Mouse (Mus musculus): ENCODE results near the gene Taf12. TPM values are rescaled to one million over a fixed set of nuclear protein-coding genes. Genes with fewer than 3 reads are reported as not detected.
A peak's percentile ranks its signal among the peaks of the same experiment; 100 is the strongest.
"Not testable (repeated sequence)": the region's sequence is repeated elsewhere in the genome, so short reads cannot be mapped to it uniquely, and the experiment has no call there.

Gene Taf12
- total and polyA plus RNA-seq, 2 experiments, result 5.1 to 5.7 TPM

GRCm38 (mm10) chr4:132275949-132276348 is 1.8 kb downstream of the Taf12 start:
- Histone ChIP-seq H3K4me1 (ENCODE audit: control insufficient read depth, insufficient read depth, low read length) (no peaks in the 10 kb centered on the region), H3K4me3 (ENCODE audit: insufficient read depth, low read depth, low read length) (no peak overlapping the region), H3K27me3 (ENCODE audit: control insufficient read depth, insufficient read depth, low read length) (no peaks in the 10 kb centered on the region), H3K9ac (ENCODE audit: low read depth, low read length) (no peak overlapping the region), H3K79me2 (ENCODE audit: control insufficient read depth, insufficient read depth, low read length) (peaks cover 4% of the 10 kb centered on the region; the same call in 1 of the 2 replicates), H3K36me3 (ENCODE audit: control insufficient read depth, insufficient read depth, low read length) (0 out of 2 replicates have a peak, but pooled peaks cover 3% of the 10 kb centered on the region), H3K27ac (replicated peaks; ENCODE audit: insufficient read depth, low read depth, low read length) (no peak overlapping the region)
- WGBS, result 96% methylated on average over 3 of the region's 3 CpGs
- DNase-seq (ENCODE audit: extremely low read depth, low read depth, low spot score), result no peak
- TF ChIP-seq POLR2A (IDR thresholded peaks at IDR 0.05; ENCODE audit: extremely low read depth, insufficient read depth, low read length) (no peak), CTCF (IDR thresholded peaks at IDR 0.05; ENCODE audit: low read depth, low read length) (no peak)

GRCm38 (mm10) chr4:132288840-132289239 is 14.7 kb downstream of the Taf12 start:
- not testable (repeated sequence) for H3K9ac ChIP-seq (ENCODE audit: low read depth, low read length); H3K79me2 ChIP-seq (ENCODE audit: control insufficient read depth, insufficient read depth, low read length); H3K27me3 ChIP-seq (ENCODE audit: control insufficient read depth, insufficient read depth, low read length); DNase-seq (ENCODE audit: extremely low read depth, low read depth, low spot score); H3K4me1 ChIP-seq (ENCODE audit: control insufficient read depth, insufficient read depth, low read length); H3K27ac ChIP-seq (replicated peaks; ENCODE audit: insufficient read depth, low read depth, low read length); H3K4me3 ChIP-seq (ENCODE audit: insufficient read depth, low read depth, low read length)
- WGBS, result 94% methylated on average over 3 of the region's 5 CpGs
- H3K36me3 ChIP-seq (ENCODE audit: control insufficient read depth, insufficient read depth, low read length), result peaks cover 34% of the 10 kb centered on the region

GRCm38 (mm10) chr4:132291056-132291455 is 16.9 kb downstream of the Taf12 start:
- Histone ChIP-seq H3K79me2 (ENCODE audit: control insufficient read depth, insufficient read depth, low read length) (no peaks in the 10 kb centered on the region), H3K9ac (ENCODE audit: low read depth, low read length) (no peak overlapping the region), H3K4me3 (ENCODE audit: insufficient read depth, low read depth, low read length) (no peak overlapping the region), H3K4me1 (ENCODE audit: control insufficient read depth, insufficient read depth, low read length) (no peaks in the 10 kb centered on the region), H3K27me3 (ENCODE audit: control insufficient read depth, insufficient read depth, low read length) (no peaks in the 10 kb centered on the region), H3K27ac (replicated peaks; ENCODE audit: insufficient read depth, low read depth, low read length) (no peak overlapping the region), H3K36me3 (ENCODE audit: control insufficient read depth, insufficient read depth, low read length) (peaks cover 22% of the 10 kb centered on the region; the same call in 1 of the 2 replicates)
- 97% methylated on average over 4 of the region's 4 CpGs for WGBS
- TF ChIP-seq CTCF (IDR thresholded peaks at IDR 0.05; ENCODE audit: low read depth, low read length) (no peak), POLR2A (IDR thresholded peaks at IDR 0.05; ENCODE audit: extremely low read depth, insufficient read depth, low read length) (no peak)
- DNase-seq (ENCODE audit: extremely low read depth, low read depth, low spot score), result no peak

GRCm38 (mm10) chr4:132291624-132292335 is 17.6 kb downstream of the Taf12 start:
- Histone ChIP-seq H3K4me3 (ENCODE audit: insufficient read depth, low read depth, low read length) (no peak overlapping the region), H3K36me3 (ENCODE audit: control insufficient read depth, insufficient read depth, low read length) (peaks cover 22% of the 10 kb centered on the region; the same call in 1 of the 2 replicates), H3K9ac (ENCODE audit: low read depth, low read length) (no peak overlapping the region), H3K4me1 (ENCODE audit: control insufficient read depth, insufficient read depth, low read length) (no peaks in the 10 kb centered on the region), H3K27ac (replicated peaks; ENCODE audit: insufficient read depth, low read depth, low read length) (no peak overlapping the region), H3K27me3 (ENCODE audit: control insufficient read depth, insufficient read depth, low read length) (no peaks in the 10 kb centered on the region), H3K79me2 (ENCODE audit: control insufficient read depth, insufficient read depth, low read length) (no peaks in the 10 kb centered on the region)
- WGBS, result 91% methylated on average over 12 of the region's 12 CpGs
- no peak for TF ChIP-seq POLR2A (IDR thresholded peaks at IDR 0.05; ENCODE audit: extremely low read depth, insufficient read depth, low read length)
- peak; percentile 29; the same call in 1 of the 2 replicates for TF ChIP-seq CTCF (IDR thresholded peaks at IDR 0.05; ENCODE audit: low read depth, low read length)
- DNase-seq (ENCODE audit: extremely low read depth, low read depth, low spot score), result no peak

GRCm38 (mm10) chr4:132292988-132293387 is 18.8 kb downstream of the Taf12 start:
- TF ChIP-seq CTCF (IDR thresholded peaks at IDR 0.05; ENCODE audit: low read depth, low read length), result peak; percentile 64
- no peak for TF ChIP-seq POLR2A (IDR thresholded peaks at IDR 0.05; ENCODE audit: extremely low read depth, insufficient read depth, low read length)
- no peak overlapping the region for H3K4me3 ChIP-seq (ENCODE audit: insufficient read depth, low read depth, low read length)
- H3K27me3 ChIP-seq (ENCODE audit: control insufficient read depth, insufficient read depth, low read length), result no peaks in the 10 kb centered on the region
- H3K4me1 ChIP-seq (ENCODE audit: control insufficient read depth, insufficient read depth, low read length), result no peaks in the 10 kb centered on the region
- H3K27ac ChIP-seq (replicated peaks; ENCODE audit: insufficient read depth, low read depth, low read length), result no peak overlapping the region
- H3K9ac ChIP-seq (ENCODE audit: low read depth, low read length), result no peak overlapping the region
- no peak for DNase-seq (ENCODE audit: extremely low read depth, low read depth, low spot score)
- 65% methylated on average over 4 of the region's 4 CpGs for WGBS
- peaks cover 20% of the 10 kb centered on the region; the same call in 1 of the 2 replicates for H3K36me3 ChIP-seq (ENCODE audit: control insufficient read depth, insufficient read depth, low read length)
- H3K79me2 ChIP-seq (ENCODE audit: control insufficient read depth, insufficient read depth, low read length), result no peaks in the 10 kb centered on the region

- TF ChIP-seq CTCF (IDR thresholded peaks at IDR 0.05; ENCODE audit: low read depth, low read length), result no peak
- no peak for TF ChIP-seq POLR2A (IDR thresholded peaks at IDR 0.05; ENCODE audit: extremely low read depth, insufficient read depth, low read length)
- Histone ChIP-seq H3K79me2 (ENCODE audit: control insufficient read depth, insufficient read depth, low read length) (no peaks in the 10 kb centered on the region), H3K27ac (replicated peaks; ENCODE audit: insufficient read depth, low read depth, low read length) (no peak overlapping the region), H3K9ac (ENCODE audit: low read depth, low read length) (no peak overlapping the region), H3K4me3 (ENCODE audit: insufficient read depth, low read depth, low read length) (no peak overlapping the region), H3K4me1 (ENCODE audit: control insufficient read depth, insufficient read depth, low read length) (no peaks in the 10 kb centered on the region), H3K36me3 (ENCODE audit: control insufficient read depth, insufficient read depth, low read length) (peaks cover 20% of the 10 kb centered on the region; the same call in 1 of the 2 replicates), H3K27me3 (ENCODE audit: control insufficient read depth, insufficient read depth, low read length) (no peaks in the 10 kb centered on the region)
- WGBS, result 67% methylated on average over 7 of the region's 7 CpGs
- no peak for DNase-seq (ENCODE audit: extremely low read depth, low read depth, low spot score)
Measured at GRCm38 (mm10) chr4:132293682-132294240, 19.6 kb downstream of the Taf12 start.
